Mouse (Mus musculus): ENCODE results near the gene Igbp1.

Gene Igbp1

DNA sequence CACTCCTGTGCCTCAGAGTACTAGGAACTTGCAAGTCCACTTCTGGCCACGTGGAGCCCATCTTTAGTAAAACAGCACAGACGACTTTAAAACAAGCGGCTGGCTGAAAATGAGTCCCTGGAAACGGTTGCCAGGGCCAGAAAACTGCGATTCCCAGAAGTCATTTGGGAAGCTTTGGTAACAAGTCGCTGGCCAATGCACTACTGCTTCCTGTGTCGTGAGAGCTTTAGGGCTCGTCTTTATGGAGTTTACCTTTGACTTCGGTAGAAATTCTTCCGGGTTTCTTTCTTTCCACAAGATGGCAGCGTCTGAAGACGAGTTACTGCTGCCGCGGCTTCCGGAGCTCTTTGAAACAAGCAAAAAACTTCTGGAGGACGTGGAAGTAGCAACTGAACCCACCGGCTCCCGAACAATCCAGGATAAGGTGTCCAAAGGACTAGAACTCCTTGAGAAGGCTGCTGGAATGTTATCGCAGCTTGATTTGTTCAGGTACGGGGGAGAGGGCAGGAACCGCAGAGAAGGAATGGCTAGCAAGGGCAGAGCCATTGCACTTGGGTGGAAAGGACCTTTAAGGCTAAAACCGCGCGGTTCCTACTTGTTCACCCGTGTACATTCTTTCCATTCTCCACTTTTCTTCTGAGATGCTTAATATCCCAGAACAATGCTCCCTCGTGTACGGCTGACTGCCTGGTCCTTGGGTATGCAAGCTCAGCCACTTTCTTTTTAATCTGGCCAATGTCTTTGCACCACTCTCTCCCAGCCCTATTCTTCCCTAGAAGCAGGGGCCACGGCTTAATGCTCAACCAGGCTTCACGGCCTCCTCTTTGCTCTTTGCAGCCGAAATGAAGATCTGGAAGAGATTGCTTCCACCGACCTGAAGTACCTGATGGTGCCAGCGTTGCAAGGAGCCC, at the start of gene Igbp1:
TSS of gene Igbp1 (plus strand) at position 224 of the 911 bp plus-strand sequence.
- in situ Hi-C loops (cut with MseI, MboI) = no loop called here

DNA sequence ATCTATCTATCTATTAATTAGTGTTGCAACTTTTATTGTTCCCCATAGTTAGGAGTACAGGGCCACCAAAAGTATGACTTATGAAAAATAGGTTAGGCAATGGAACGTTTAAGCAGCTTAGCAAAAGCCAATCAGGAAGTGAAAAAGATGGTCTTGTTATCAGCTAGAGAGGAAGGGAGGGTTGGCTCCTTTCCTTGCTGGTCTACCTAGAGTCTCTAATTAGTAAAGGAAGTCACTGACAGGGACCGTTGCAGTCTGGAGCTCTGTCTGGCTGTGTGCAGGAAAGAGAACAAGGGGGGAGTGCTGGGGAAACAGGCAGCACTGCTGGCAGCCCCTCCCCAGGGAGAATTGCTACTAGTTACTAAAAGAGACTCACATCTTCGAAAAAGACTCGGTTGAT, 26.0 kb upstream of the Igbp1 start:
- in situ Hi-C loops (cut with MseI, MboI) = no loop called here

DNA sequence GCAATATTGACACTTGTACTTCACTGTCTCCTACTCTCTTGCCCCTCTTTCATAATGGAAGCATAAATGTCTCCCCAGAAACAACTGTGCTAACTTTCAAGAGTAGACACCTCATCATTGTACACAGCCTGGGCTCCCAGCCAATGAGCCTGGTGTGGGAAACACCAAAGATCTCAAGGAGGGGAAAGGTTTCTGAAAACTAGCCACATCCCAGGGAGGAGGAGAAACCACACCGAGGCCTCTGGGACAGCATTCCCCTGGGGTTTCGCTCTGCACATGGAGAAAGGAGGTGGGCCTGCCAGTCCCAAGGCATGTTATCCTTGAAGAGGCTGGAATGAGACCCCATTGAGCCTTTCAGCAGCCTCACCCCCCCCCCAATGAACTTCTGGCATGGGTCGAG, 24.0 kb upstream of the Igbp1 start:
- in situ Hi-C loops (cut with MseI, MboI) = no loop called here

DNA sequence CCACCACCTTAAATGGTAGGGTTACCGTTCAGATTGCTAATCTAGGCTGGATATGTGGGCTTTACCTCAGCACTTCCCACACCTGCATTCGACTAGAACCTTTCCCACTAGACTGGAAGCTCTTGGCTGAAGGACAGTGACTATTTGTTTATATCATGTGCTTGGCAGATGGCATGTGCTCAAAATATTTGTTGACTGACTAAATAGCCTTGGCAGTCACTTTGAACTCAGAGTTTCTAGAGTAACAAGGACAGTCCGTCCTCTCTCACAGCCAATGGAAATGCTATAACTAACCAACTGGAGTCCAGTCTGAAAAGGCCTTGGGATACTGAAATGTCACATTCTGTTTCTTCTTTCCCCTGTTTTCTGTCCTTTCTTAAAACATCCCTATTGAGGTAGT, 22.6 kb upstream of the Igbp1 start:
- in situ Hi-C loops (cut with MseI, MboI) = no loop called here

DNA sequence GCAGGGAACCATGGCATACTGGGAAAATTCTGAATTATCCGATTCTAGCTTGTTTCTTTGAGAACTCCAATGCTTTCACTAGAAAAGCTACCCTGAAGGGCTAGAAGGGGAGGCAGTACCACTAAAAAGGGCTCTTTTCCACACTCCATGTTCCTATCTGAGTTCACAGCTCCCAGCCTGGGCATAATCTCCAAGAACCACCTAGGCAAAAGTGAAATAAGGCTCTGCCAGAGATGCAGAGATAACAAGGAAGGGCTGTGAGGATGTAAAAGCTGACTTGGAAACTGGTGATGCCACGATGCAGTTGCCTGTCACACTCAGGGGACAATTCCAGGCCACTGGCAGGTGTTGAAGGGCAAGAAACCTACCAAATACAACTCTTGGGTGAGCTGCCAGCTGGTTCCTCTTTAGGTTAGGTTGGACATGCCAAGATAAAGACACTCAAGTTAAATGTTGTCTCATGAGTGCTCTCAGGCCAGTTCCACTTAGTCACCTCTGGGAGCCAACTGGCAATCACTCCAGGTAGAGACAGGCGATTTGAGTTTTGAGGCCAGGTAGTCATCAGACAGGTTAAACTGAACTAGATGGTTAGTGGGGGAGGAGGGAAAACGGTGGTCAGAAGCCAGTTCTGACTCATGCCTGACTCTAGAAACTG, 18.4 kb upstream of the Igbp1 start:
- in situ Hi-C loops (cut with MseI, MboI) = no loop called here

DNA sequence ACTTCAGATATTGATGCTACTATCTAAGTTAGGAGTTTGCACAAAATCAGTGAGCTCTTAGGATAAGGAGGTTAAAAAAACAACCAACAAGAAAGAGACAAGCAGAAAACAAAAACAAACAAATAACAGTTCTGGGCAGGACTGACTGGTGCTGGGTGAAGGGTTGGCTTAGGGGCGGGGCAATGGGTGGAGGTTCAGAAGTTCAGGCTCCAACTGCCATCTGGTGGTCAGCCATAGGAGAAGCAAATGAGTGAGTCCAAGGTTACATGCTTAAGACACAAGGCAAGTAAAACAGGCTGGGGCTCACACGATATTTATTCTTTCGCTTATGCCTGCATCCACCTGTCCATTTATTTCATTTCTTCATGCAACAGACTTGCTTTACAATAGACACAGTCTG, 13.8 kb upstream of the Igbp1 start:
- in situ Hi-C loops (cut with MseI, MboI) = no loop called here

DNA sequence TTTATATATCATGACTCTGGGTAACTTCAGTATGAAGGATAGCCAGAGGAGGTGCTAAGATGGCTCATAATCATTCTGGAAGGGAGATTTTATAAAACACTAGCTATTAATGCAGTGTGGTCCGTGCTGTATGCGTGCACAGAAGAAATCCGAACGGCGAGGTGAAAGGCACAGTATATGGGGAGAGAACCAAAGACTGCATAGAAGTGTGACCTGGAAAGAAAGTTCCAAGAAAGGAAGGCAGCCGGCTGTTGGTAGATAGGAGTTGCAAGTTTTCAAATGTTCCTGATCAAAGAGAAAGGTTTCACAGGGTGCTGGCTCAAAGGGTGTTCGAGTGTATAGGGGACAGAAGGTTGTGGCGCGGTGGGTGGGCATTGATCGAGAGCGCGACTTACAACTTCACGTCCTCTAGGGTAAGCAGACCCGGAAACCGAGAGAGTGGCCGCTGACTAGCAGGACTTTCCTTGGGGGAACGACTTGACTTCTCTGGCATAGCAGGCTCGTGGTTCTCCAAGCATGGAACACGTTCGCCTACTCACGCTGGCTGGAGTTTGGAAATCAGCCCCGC, 507 bp upstream of the Igbp1 start:
- in situ Hi-C loops (cut with MseI, MboI) = no loop called here

DNA sequence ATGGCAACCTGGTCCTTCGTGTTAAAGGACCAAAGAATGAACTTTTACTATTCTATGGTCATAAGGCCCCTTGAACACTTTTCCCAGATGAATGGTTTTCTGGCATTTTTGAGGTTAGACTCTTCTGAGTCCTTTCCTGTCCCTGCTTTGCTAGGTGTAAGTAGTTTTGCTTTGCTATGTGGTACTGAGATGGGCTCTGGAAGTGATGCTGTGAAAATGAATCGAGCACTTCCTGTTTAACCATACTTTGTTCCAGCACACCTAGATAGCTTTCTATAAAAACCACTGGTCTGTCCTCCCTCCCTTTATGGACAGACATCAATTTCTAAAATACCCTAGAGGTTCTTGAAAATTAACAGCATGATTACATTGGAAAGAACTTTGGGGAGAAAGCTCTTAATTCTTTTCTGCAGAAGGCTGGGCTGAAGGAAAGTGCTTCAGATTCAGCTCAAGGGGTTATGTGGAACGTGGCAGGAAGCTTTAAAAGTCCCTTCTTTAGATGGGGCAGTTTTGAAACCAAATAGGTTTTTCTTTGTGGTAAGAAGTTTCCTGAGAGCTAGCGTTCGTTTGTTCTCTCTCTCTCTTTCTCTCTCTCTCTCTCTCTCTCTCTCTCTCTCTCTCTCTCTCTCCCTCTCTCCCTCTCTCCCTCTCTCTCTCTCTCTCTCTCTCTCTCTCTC, 10.2 kb downstream of the Igbp1 start:
- in situ Hi-C loops (cut with MseI, MboI) = no loop called here

DNA sequence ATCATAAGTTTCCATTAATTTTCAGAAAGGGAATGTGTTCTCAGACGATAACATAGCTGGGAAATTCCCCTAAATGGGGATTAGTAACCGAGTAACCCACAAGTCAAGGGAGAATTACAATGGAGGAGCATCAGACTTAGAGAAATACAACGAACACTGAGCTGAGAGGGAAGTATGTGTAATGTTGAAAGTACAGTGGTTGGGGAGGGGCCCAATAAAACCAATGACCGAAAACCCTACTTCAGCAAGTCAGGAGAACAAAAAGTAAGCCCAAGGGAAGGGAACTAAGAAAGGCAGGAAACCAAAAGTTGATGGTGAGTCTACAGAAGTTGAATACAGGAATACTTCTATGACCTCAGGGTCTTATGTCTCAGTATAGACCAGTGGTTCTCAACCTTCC, 14.1 kb downstream of the Igbp1 start:
- in situ Hi-C loops (cut with MseI, MboI) = no loop called here

DNA sequence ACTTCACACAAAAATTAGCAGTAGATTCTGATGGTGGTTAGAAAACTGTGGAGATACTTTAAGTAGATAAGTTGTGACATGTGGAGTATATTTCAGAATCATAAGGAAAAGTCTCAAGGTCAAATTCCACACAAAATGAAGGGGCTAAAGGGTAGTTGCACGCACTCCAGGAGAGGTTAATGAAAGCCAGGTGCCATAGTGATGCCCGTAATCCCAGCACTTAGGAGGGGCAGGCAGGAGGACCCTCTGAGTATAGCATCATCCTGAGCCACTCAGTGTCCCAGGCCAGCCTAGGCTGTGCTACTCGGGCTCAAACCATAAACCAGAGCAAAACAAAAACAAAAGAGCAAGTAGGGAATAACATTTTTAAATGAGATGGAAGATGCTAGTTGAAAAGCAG, 15.8 kb downstream of the Igbp1 start:
- in situ Hi-C loops (cut with MseI, MboI) = no loop called here

DNA sequence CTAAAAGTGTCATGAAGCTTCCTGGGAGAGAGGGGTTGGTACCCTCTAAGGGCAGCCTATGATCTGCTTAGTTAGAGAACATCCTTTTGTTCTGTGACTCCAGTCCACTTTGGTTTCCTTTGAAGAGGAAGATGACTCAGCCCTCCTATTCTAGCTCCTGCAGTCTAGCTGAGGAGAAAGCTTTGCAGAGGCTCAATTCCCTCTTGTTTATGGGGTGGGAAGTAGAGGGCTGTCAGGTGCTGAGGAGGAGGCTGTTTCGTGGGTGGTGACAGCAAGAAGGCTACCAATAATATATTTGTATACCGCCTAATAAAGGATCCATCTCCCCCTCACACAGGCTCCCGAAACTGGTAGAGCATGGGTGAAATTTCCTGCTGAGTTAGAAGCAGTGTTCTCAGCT, 22.6 kb downstream of the Igbp1 start:
- in situ Hi-C loops (cut with MseI, MboI) = no loop called here

DNA sequence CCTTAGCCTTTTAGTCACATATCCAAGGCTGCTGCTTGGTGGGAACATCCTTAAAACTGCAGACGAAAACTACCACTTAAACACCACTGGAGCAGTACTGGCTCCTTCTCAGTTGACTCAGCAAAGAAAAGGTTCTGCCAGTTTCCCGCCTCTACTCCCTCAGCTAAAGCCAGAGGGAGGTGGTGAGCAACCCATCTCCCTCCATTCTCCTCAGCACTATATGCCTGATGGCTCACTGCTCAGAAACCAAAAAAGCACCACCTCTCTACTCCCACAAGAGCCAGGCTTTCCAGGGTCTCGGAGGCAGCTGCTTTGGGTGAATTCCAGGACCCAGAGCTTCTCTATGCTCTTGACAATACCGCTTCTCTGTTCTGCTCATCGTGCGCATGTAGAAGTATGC, 23.5 kb downstream of the Igbp1 start:
- in situ Hi-C loops (cut with MseI, MboI) = no loop called here

DNA sequence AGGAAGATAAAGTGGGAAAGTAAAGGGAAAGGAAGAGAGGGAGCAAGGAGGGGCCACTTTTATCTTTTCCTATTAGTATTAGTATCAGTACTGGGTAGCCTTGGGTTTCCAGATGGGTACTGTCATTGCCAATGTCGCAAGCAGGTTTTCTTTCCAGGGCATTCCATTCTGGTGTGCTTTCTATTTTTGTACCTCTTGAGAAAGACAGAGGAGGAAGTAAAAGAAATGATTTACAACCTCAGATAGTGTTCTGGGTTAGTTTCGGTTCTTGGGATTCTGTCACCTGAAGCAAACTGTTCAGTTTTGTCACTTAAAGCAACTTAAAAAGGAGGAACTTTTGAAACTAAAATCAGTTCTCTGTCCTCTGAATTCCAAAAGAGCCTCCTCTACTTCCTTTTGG, 24.4 kb downstream of the Igbp1 start:
- in situ Hi-C loops (cut with MseI, MboI) = no loop called here

DNA sequence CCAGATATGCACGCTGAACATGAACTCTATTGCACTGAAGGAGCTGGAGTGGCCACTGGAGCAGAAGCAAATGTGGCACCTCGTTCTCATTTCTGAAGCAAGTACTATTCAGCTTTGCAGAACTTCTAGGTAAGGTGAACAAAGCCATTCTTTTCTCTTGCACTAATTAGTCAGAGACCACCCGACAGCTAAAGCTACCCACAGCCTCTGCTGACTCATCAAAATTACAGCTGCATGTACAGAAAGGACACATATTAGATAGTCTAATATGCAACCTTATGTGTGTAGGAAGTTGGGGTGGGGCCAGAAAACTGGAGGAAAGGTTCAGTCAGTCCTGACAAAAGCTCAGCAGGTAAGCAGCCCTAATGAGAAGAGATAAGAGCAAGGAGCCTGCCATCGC, 30.4 kb downstream of the Igbp1 start, which contains the start of gene Dgat2l6:
TSS of gene Dgat2l6 (plus strand) at position 368 of the 400 bp plus-strand sequence.
- in situ Hi-C loops (cut with MseI, MboI) = no loop called here

DNA sequence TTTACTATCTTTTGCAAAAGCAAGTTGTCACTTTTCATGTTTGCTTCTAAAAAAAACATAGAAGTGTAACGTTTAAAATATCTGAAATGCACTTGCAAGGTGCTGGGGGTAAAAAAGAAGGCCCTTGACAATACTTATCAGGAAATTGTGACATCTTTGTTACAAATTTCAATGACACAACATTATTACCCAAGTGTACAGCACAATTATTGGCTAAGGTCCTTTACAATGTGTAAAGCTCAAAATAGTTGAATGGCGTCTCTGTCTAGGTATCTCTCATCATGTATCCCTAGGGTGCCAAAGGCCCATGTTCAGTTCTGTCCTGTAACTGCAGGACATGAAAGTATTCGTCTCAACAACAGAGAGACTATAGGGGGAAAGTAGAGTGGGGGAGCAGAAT, 61.9 kb downstream of the Igbp1 start:
- in situ Hi-C loops (cut with MseI, MboI) = no loop called here

DNA sequence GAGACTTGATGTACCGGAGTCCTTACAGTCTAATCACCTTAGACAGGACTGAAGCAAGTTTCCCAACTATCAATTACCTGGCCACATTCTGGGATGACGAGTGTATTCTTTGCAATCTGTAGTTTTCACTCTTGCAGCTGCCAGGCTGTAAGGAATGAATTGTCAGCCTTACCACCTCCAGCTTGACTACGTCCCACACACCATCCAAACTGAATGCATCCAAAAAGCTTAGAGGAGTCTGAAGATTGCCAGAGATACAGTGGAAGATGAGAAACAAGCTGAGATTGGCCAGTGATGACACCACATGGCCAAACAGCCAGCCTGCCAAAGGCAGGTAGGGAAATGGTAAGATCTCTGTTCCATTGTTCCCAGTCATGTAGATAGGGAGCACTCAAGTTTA, 71.6 kb downstream of the Igbp1 start:
- in situ Hi-C loops (cut with MseI, MboI) = no loop called here

Measured in mouse trophoblast stem cell (cell line).